Mouse (Mus musculus): Measurements from ENCODE around the gene Ptpra.

Ptpra gene

GRCm38 (mm10) chr2:130442162-130442561 lies 7.9 kb upstream of the Ptpra start:
- no peak for DNase-seq (ENCODE audit: low spot score)

- no peak for DNase-seq (ENCODE audit: low spot score)
Observed at GRCm38 (mm10) chr2:130448449-130448848, 1.6 kb upstream of the Ptpra start.

GRCm38 (mm10) chr2:130449021-130449793 lies 871 bp upstream of the Ptpra start:
- no peak for DNase-seq (ENCODE audit: low spot score)

- DNase-seq (ENCODE audit: low spot score) = peak; percentile 60
Observed at GRCm38 (mm10) chr2:130450434-130450796, 337 bp downstream of the Ptpra start.

GRCm38 (mm10) chr2:130451086-130451726 lies 1.1 kb downstream of the Ptpra start:
- no peak for DNase-seq (ENCODE audit: low spot score)

GRCm38 (mm10) chr2:130451727-130452090 lies 1.6 kb downstream of the Ptpra start:
- no peak for DNase-seq (ENCODE audit: low spot score)

GRCm38 (mm10) chr2:130452266-130452665 lies 2.2 kb downstream of the Ptpra start:
- no peak for DNase-seq (ENCODE audit: low spot score)

- DNase-seq (ENCODE audit: low spot score) = no peak
Observed at GRCm38 (mm10) chr2:130453421-130453820, 3.3 kb downstream of the Ptpra start.

GRCm38 (mm10) chr2:130454748-130455370 lies 4.8 kb downstream of the Ptpra start:
- no peak for DNase-seq (ENCODE audit: low spot score)

GRCm38 (mm10) chr2:130457871-130458270 lies 7.8 kb downstream of the Ptpra start:
- DNase-seq (ENCODE audit: low spot score) = no peak

GRCm38 (mm10) chr2:130459576-130459975 lies 9.5 kb downstream of the Ptpra start:
- no peak for DNase-seq (ENCODE audit: low spot score)

- no peak for DNase-seq (ENCODE audit: low spot score)
Observed at GRCm38 (mm10) chr2:130461287-130462071, 11.4 kb downstream of the Ptpra start.

- DNase-seq (ENCODE audit: low spot score) = no peak
Observed at GRCm38 (mm10) chr2:130466438-130466837, 16.4 kb downstream of the Ptpra start.

GRCm38 (mm10) chr2:130469366-130469765 lies 19.3 kb downstream of the Ptpra start:
- DNase-seq (ENCODE audit: low spot score) = no peak

GRCm38 (mm10) chr2:130469935-130470334 lies 19.9 kb downstream of the Ptpra start:
- no peak for DNase-seq (ENCODE audit: low spot score)

- DNase-seq (ENCODE audit: low spot score) = no peak
Observed at GRCm38 (mm10) chr2:130472908-130473510, 22.9 kb downstream of the Ptpra start.

GRCm38 (mm10) chr2:130475764-130476163 lies 25.7 kb downstream of the Ptpra start:
- no peak for DNase-seq (ENCODE audit: low spot score)

GRCm38 (mm10) chr2:130476666-130477297 lies 26.7 kb downstream of the Ptpra start:
- DNase-seq (ENCODE audit: low spot score) = no peak

GRCm38 (mm10) chr2:130482177-130482576 lies 32.1 kb downstream of the Ptpra start:
- DNase-seq (ENCODE audit: low spot score) = no peak

- no peak for DNase-seq (ENCODE audit: low spot score)
Observed at GRCm38 (mm10) chr2:130482700-130483099, 32.6 kb downstream of the Ptpra start.

- DNase-seq (ENCODE audit: low spot score) = no peak
Observed at GRCm38 (mm10) chr2:130484206-130484605, 34.1 kb downstream of the Ptpra start.

GRCm38 (mm10) chr2:130488002-130488401 lies 37.9 kb downstream of the Ptpra start:
- no peak for DNase-seq (ENCODE audit: low spot score)
